Mouse (Mus musculus): Measurements from ENCODE around the gene Vmn2r65.

Vmn2r65 gene

DNA sequence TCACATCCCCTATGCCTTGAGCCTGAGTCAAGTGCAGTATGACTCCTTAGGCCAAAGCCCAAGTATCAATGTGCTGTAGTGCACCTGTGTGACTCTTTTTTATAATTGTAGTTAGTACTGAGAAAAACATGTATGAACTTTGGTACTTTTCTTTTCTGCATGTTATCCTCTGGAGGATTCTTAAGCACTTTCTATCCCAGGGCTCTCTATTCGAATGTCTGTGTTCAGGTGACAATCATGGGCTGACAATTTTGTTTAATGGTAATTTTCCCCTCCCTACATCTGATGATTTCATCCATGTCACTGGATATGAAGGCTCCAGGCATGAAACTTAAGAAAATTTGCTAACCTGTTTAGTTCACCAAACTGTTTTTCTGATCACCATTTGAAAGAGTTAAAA lies at the start of gene Vmn2r65:
TSS of gene Vmn2r65 (minus strand) at position 101 of the 400 bp plus-strand sequence.
- no peak for DNase-seq (ENCODE audit: low spot score in 2 of 2)

GRCm38 (mm10) chr7:85012168-85012567 lies 48.3 kb upstream of the Vmn2r65 start, which contains the start of gene Vmn2r66:
TSS of gene Vmn2r66 (minus strand) at chr7:85012268.
- DNase-seq (ENCODE audit: low spot score in 2 of 2), result no peak

GRCm38 (mm10) chr7:84996694-84997093 lies 32.8 kb upstream of the Vmn2r65 start:
- DNase-seq (ENCODE audit: low spot score in 2 of 2), result no peak
